Mouse (Mus musculus) heart, postnatal 36 days (tissue): ENCODE measurements around the gene Chrm3. TPM values are rescaled to one million over a fixed set of nuclear protein-coding genes. Genes with fewer than 3 reads are reported as not detected.

Experiments used
- DNase-seq, 2 experiments: peaks; one replicate each; pipeline ENCODE4 v3.0.0; 2021 to 2022
- intact Hi-C: fragments of 180-260 bp; cut with DNase I; formaldehyde crosslinking; loops from one replicate; pipeline ENCODE4 v1.15.1; 2025
- total RNA-seq, 2 experiments: library from RNA; stranded (reverse); gene quantifications; 2 replicates each; pipeline ENCODE4 v1.2.3; 2021

Gene Chrm3
- total RNA-seq, 2 experiments from 2014 or later, result 0.68 to 1.6 TPM

DNA sequence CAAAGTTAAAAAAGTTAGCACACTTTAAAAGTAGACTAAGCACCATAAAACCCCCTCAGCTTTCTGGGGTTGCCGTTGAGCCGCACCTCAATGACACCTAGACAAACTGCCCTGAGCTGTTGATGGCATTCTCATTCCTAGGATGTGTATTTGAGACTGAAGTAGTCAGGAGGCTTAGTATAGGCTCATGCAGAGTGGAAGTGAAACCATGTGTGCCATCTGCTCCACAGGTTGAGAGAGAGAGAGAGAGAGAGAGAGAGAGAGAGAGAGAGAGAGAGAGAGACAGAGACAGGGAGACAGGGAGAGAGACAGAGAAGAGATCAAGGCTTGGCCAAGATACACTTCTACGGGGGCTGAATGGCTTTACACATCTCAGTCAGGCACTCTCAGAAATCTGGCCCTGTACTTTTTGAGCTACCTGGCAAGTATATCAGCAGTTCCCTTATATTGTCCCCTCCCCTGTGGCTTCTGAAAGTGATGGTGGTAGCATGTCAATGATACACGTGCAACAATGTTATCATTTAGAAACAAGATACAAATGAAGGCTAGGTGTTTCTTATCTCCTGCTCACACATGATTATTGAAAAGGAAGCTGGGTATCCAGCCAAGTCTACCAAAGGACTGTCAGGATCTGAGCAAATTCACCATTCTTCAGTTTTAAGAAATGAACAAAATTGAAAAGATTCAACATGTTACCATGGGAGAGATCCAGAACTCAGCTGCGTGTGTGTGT is 459.8 kb downstream of the Chrm3 start:
- intact Hi-C loops, result no loop called here

DNA sequence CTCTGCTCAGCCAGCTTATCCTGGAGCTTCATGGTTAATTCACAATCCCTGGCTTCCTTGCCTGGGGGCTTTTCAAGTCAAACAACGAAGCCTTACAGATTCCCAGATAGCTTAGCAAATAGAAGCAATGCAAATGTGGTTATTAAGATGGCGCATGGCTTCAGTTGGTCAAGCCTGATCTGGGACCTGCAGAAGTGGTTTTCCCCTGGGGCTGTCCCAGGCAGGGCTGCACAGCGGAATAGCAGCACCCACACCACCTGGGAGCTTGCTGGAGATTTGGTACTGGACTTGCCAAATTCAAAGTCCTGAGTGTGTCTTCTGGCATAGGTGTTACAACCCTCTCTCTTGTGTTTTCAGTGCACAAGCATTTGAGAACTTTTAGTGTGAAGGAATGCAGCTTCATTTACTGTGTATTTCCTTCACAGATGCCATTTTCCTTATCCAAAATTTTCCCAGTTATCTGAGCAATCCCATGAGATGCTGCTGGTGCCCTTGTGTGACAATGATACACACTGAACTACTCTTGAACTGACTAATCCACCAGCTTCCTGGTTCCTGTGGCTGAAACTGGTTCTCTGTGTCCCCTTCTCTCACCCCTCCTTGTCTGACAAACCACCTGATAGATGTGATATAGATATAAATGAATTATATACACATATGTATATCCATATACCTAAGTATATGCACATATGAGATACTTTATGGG is 461.8 kb downstream of the Chrm3 start:
- intact Hi-C loops, result no loop called here
- DNase-seq, result no peak

More for the DNA sequence above, 459.8 kb downstream of the Chrm3 start:
- DNase-seq, result no peak

DNA sequence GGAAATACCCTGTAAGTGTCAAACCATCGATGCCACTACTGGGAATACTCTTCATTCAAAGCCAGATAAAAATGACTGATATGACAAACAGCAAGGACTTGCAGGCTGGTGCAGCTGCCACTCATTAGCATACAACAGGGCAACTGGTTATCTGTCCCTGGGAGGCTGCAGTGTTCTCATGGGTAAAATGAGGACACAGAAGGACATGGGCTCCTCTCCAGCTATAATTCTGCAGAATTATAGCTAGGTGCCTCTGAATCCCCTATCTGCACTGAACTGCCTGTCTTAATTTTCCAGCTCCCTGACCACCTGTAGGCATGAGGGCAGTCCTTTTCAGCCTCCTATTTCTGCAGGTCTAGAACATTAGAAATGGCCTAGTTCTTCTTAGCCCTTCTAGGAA is 463.4 kb downstream of the Chrm3 start:
- intact Hi-C loops, result no loop called here
- DNase-seq, result no peak

DNA sequence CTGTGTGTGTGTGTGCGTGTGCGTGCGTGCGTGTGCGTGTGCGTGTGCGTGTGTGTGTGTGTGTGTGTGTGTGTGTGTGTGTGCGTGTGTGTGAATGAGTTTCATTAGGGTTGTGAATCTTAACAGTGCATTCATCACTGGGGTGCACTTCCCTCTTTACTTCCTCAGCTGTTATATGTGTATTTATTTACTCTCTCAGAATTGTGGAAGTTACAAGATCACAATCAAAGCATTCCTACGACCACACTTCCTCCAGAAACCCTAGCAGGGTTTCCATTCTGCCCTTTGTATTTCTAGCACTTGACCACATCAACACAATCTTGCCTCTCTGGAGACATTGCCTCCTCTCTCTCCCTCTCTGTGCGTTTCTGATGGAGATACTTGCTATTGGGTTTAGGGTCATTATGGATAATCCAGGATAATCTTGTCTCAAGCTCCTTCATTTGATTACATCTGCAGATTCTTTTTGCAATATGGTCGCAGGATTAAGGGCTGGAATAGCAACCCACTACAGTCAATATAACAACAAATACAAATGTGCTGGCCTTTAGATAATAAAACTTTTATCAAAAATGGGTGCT is 465.5 kb downstream of the Chrm3 start:
- DNase-seq, result no peak
- intact Hi-C loops, result no loop called here

DNA sequence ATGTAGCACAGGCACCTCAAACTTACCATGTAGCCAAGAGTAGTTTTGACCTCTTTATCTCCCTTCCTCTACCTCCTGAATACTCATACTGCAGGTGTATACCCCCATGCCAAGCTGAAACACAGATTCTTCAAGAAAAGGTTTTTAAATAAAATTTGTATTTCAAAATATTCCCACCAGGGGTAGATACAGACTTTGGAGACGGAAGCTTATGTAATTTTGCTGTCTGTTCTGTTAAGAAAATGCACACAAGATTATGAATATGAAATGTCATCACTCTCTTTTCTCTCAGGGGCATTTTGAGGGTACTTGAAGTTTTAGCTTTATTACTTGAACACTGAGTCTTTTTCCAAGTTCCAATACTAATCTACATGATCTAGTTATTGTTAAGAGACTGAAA is 469.6 kb downstream of the Chrm3 start:
- intact Hi-C loops, result no loop called here
- no peak for DNase-seq

DNA sequence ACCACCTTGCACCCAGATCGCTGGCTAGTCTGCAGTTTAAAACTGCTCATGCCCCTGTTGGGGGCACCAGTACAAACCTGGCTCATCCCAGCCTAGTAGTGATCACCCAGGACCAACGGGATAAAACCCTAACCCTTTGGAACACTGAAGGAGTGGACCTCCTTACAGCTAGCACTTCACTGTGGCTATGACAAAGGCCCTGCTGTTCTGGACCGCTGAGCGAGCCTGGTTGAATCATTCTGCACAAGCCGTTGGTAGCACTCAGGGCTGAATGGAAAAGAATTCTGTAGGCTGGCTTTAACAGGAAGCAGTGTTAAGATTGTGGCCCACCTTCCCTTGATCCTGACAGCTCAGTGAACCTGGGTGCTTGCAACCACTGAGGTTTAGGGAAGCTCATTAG is 470.2 kb downstream of the Chrm3 start:
- DNase-seq, result no peak
- intact Hi-C loops, result no loop called here

DNA sequence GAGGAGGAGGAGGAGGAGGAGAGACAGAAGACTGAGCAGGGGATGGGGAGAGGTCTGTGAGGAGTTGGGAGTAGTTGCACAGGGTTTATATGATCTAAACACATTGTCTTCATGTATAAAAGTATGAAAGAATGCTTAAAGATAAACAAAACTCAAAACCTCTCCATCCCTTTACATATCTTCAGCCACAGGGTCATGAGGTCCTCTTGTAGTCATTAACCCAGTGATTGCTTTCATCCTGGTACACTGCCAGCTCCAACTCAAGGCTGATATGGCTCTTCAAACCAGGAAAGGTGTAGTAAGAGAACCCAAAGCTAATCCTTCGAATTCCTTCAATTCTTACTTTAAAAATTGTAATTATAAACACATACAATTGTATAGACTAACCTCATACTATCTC is 470.7 kb downstream of the Chrm3 start:
- intact Hi-C loops, result loop anchor here (10.0 kb wide), 2 partner anchors 565 to 645 kb away; no protein-coding TSS in a partner anchor

DNA sequence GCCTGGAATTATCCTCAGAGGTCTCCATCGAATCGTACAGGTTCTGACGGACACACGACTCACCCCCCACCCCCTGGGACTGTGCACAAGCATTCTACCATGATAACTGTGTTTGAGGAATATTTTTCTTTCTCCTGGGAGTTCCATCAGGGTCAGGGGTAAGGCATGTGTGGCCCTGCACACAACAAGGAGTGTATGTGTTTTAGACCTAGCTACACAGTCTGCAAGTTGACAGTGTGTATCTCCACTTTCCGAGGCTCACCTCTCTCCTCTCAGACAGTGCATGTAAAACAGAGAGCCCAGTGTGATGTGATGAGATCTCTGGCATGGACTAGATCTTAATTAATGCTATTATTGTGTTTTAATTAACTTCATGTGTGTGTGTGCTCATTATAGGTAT is 472.4 kb downstream of the Chrm3 start:
- DNase-seq, result no peak
- intact Hi-C loops, result loop anchor here (10.0 kb wide), 2 partner anchors 567 to 647 kb away; no protein-coding TSS in a partner anchor

More for the DNA sequence above, 470.7 kb downstream of the Chrm3 start:
- DNase-seq, result no peak

DNA sequence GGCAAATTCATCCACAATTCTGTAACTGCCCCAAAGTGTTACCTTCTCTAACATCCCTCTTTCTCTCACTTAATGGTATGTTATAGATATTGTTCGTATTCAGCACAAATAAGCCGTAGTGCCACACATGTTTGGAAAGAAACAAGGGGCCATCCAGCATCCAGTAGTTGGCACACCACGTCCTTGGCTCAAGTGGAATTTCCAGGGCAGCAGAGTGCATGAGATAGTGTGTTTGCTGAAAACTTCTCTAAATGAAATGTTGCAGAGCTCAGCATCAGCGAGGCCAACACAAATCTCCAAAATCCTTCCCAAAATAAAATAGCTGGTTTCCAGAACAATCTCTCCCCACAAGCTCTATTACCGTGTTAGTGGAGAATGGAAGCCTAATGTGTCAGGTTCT is 473.4 kb downstream of the Chrm3 start:
- no peak for DNase-seq
- intact Hi-C loops, result loop anchor here (10.0 kb wide), 2 partner anchors 568 to 648 kb away; no protein-coding TSS in a partner anchor

DNA sequence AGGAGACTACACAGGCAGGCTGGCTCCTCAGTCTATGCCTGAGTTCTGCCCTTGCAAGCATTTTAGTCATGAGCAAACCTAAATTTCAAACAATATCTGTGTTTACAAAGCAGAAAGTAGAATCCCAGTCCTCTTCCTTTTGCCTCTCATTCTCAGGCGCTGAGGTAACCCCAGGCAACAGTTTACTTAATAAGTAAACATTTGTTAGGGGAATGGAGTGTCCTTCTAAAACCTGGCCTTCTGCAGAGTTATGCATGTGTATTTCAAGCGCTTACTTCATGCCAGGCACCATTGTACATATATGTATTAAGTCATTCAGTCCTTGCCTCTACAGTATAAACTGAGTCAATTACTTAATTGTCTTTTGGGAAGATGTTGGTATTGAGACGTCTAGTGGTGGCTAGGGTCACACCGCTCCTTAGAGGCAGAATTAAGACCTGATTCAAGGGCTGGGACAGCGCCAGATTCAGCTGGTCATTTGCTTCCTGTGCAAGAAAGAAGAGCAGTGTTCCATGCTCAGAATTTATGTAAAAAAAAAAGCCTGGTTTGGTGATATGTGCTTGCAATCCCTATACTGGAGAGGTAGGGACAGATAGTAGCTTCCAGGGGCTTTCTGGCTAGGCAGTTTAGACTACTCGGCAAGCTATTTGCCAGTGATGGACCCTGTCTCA is 474.0 kb downstream of the Chrm3 start:
- no peak for DNase-seq
- intact Hi-C loops, result loop anchor here (10.0 kb wide), 2 partner anchors 568 to 648 kb away; no protein-coding TSS in a partner anchor

DNA sequence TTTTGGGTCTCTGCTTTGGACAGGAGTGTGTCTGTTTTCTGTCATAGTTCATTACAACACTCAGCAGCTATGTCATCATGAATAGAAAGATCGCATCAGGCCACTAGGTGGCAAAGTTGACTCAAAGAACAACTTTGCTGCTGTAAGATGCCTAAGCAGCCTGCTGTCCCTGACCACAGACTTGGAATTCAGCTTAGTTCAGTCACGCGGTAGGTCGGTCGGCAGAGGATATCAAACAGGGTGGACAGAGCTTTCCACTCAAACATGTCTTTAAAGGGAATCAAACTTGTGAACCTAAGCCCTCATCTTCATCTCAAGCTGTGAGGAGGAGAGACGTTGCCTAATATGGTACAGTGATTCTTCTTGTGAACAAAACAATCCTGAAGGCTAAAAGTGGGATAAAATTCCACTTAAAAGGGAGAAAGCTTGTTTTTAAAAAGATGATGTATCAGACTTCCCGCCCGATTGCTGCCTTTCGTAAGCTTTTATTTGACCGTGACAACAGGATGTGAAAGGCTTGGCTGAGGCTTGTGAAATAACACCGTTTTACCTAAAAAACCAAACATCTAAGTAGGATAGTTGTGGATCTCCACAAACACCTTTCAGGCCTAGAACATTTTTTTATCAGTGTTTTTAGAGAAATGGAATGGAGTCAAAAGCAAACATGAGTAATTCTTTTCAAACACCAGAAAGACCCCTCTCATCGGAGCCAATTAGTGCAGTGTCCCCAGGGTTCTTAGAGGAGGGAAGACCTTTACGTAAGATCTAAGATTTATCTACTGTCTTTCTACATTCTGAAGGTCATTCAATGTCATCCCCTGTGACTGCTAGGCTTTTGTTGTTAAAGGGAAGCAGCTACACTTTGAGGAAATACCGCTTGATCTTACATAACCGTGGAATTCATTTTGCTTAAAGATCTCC is 478.0 kb downstream of the Chrm3 start:
- intact Hi-C loops, result loop anchor here (1.0 to 10.0 kb wide), 4 partner anchors 461 to 1685 kb away; no protein-coding TSS in a partner anchor
- peak; percentile 66 to 69 for DNase-seq

DNA sequence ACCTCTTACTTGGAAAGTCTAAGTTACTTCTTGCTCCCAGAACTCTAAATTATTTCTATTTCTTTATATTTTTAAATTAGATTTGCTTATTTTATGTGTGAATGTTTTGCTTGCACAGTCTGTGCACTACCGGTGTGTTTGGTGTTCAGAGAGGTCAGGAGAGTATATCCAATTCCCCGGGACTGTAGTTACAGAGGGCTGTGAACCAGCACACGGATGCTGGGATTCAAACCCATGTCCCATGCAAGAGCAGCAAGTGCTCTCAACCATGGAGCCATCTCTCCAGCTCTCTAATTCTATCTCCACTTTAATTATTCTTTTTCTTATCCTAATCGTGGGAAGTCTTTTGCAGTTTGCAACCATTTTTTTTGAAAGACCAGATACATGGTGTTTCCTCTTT is 478.7 kb downstream of the Chrm3 start:
- intact Hi-C loops, result loop anchor here (1.0 to 10.0 kb wide), 4 partner anchors 461 to 1685 kb away; no protein-coding TSS in a partner anchor
- DNase-seq, result no peak

DNA sequence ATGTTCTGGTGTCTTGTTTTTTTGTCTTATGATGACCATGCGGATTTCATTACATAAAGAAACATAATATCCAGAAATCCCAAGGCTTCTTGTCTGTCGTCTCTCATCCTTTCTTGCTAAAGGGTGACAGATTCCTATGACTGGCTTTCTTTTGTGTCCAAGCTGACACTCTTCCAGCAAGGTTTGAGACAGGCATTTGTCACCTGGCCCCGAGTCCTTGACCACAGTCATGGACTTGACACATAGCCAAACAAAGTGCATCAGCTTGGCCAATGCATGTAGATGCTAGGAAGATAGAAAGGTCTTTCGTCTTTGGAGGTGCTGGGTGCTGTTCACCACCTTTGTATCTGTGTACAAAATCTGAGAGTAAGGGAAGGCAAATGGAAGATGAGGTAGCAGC is 480.2 kb downstream of the Chrm3 start:
- intact Hi-C loops, result loop anchor here (5.0 to 10.0 kb wide), 3 partner anchors 574 to 1687 kb away; no protein-coding TSS in a partner anchor
- no peak for DNase-seq

DNA sequence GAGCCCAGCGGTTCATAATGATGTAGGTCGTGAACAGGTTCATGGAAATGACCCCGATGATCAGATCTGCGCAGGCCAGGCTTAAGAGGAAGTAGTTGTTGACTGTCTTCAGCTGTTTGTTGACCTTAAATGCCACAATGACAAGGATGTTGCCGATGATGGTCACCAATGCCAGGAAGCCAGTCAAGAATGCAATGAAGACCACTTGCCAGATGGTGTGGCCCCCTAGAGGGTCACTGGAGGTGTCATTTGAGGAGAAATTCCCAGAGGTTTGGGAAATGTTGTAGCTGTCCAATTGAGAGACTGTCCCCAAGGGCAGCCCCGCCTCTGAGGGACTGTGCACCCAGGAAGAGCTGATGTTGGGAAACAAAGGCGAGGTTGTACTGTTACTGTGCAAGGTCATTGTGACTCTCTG is 482.0 kb downstream of the Chrm3 start:
- intact Hi-C loops, result no loop called here
- DNase-seq, result no peak

DNA sequence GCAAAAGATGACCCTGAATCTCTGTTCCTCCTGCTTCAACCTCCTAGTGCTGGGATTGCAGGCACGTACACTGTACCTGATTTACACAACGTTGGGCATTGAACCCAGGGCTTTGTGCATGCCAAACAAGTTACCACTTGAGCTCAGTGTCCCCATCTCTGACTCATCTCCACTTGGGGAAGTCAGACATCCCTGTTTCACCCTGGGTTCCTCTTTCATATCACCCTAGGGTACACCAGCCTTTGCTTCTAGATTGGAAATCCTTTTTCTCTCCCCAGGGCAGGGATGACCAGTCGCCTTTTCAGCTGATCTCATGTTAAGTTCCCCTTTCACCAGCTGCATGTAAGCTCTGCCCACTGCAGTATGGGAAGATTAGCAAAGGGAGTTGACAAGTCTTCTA is 487.3 kb downstream of the Chrm3 start:
- no peak for DNase-seq

DNA sequence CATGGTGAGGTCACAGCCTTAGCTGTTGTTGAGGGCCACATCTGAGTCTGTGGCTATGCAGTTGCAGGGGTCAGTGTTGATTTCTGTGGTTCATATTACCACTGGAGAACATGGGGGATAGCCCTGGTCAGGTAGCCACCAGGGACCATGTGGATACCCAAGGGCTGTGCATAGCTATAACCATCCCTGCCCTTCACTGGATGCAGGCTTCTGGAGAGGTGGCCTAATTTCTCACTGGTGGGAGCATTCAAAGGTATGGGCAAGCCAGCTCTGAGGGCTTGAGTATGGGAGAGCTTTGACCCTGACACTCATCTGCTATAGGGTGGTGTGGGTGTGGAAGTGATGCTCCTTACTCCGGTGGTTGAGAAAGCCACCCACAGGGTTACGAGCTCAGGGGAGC is 494.5 kb downstream of the Chrm3 start:
- intact Hi-C loops, result no loop called here
- DNase-seq, result no peak

More for the DNA sequence above, 487.3 kb downstream of the Chrm3 start:
- intact Hi-C loops, result no loop called here

DNA sequence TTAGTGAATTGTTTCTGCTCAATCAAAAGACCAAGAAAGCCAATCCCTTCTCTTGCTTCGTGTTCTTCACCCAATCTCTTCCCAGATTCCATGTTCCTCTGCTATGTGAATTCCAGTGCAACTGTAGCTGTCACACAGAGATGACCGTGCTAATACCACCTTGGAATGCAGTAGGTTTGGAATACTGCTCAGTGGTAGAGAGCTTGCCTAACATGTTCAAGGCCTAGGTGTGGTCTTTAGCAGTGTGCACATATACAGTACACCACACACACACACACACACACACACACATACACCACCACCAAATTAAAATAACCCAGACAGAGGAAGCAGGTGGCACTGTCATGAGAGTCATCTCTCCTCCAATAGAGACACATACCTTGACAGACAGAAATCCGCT is 513.1 kb downstream of the Chrm3 start:
- intact Hi-C loops, result loop anchor here (1.0 to 5.0 kb wide), 5 partner anchors 165 to 665 kb away; no protein-coding TSS in a partner anchor
- no peak for DNase-seq

DNA sequence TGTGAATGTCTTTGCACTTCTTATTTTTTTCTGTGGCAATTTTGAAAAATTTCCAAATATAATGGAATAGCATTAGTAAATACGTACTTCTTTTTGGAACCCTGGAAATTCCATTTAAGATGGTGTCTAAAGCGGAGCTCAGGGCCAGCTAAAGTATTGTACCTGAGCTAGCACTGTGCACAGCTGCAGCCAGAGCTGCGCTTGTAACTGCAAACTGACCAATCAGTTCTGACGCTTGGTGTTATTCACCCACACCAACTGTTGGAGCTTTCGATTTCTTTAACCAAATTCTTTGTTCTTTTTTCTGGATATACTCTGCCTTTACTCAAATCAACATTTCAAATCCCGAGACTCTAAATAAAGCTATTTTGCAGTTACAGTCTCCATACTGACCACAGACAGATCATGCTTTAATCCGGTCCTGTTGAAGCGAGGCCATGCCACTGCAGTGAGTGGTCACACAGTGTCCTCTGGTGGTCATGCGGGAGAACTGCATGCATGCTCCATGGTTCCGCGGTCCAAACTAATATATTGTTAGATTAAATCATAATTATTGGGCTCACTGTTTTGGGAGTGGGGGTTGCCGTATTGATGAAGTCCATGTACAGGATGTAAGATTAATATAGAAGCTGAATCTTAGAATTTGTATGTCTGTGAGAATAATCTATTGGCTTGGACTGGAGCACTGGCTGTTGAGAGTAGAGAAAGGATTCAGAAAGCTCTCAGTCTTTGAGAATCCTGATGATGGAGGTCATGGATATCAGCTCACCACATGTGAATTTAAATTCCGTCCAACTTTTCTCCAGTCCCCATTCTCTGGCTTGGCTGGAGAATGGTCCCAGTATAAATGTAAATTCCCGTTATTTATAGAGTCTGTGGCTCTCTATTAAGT is 513.9 kb downstream of the Chrm3 start:
- DNase-seq, result peak; percentile 59 to 67
- intact Hi-C loops, result loop anchor here (1.0 to 5.0 kb wide), 5 partner anchors 164 to 664 kb away; no protein-coding TSS in a partner anchor
